Mouse (Mus musculus) lung, adult 2 months (tissue): ENCODE measurements at regions not wholly inside any gene's neighbourhood (a gene's known extent, or its start where the extent isn't known, plus 50 kb on each side); places are given as distances from the start of the nearest gene placed in this dataset.

Source experiments
- CTCF ChIP-seq: fragments of 200-500 bp; IDR thresholded peaks from 2 replicates; pipeline ENCODE4 v1.5.1; 2011; ENCODE audit warnings: mild to moderate bottlenecking, low read length, control low read depth; ENCODE audit not compliant: insufficient read depth
- POLR2A ChIP-seq: fragments of 200-500 bp; IDR thresholded peaks from 2 replicates; pipeline ENCODE4 v1.6.1; 2011; ENCODE audit warnings: low read depth, mild to moderate bottlenecking, control low read depth, low read length, borderline replicate concordance; ENCODE audit errors: extremely low read depth

GRCm38 (mm10) chr3:115644307-115644706 is 70.6 kb downstream of the S1pr1 start:
- TF ChIP-seq POLR2A, result no peak
- TF ChIP-seq CTCF, result no peak
